Mouse (Mus musculus): ENCODE data around the gene Runx2. TPM values are rescaled to one million over a fixed set of nuclear protein-coding genes. Genes with fewer than 3 reads are reported as not detected.

Gene Runx2
- total RNA-seq, 2 experiments from 2014 or later = 7.8 to 54.9 TPM

GRCm38 (mm10) chr17:44631577-44631976 lies 183.0 kb downstream of the Runx2 start:
- no peak; the same call in 1 of the 2 replicates for ATAC-seq (replicated peaks; ENCODE audit: poor library complexity)

GRCm38 (mm10) chr17:44627317-44627716 lies 187.3 kb downstream of the Runx2 start:
- ATAC-seq (replicated peaks; ENCODE audit: poor library complexity) = no peak

- no peak for ATAC-seq (replicated peaks; ENCODE audit: poor library complexity)
These were observed 190.9 kb downstream of the Runx2 start for GRCm38 (mm10) chr17:44623707-44624106.

- no peak for ATAC-seq (replicated peaks; ENCODE audit: poor library complexity)
These were observed 191.3 kb downstream of the Runx2 start for GRCm38 (mm10) chr17:44623271-44623670.

- peak; percentile 43 for ATAC-seq (replicated peaks; ENCODE audit: poor library complexity)
These were observed 194.1 kb downstream of the Runx2 start for GRCm38 (mm10) chr17:44620456-44620855.

GRCm38 (mm10) chr17:44618691-44619090 lies 195.9 kb downstream of the Runx2 start:
- no peak for ATAC-seq (replicated peaks; ENCODE audit: poor library complexity)

GRCm38 (mm10) chr17:44618175-44618574 lies 196.4 kb downstream of the Runx2 start:
- no peak for ATAC-seq (replicated peaks; ENCODE audit: poor library complexity)

- ATAC-seq (replicated peaks; ENCODE audit: poor library complexity) = no peak
These were observed 196.9 kb downstream of the Runx2 start for GRCm38 (mm10) chr17:44617741-44618140.

GRCm38 (mm10) chr17:44613716-44614715 lies 200.6 kb downstream of the Runx2 start:
- ATAC-seq (replicated peaks; ENCODE audit: poor library complexity) = peak; percentile 77

- ATAC-seq (replicated peaks; ENCODE audit: poor library complexity) = no peak
These were observed 202.0 kb downstream of the Runx2 start for GRCm38 (mm10) chr17:44612641-44613040.

GRCm38 (mm10) chr17:44612002-44612401 lies 202.6 kb downstream of the Runx2 start:
- no peak for ATAC-seq (replicated peaks; ENCODE audit: poor library complexity)

- no peak for ATAC-seq (replicated peaks; ENCODE audit: poor library complexity)
These were observed 203.1 kb downstream of the Runx2 start for GRCm38 (mm10) chr17:44611543-44611942.

- ATAC-seq (replicated peaks; ENCODE audit: poor library complexity) = no peak
These were observed 203.8 kb downstream of the Runx2 start for GRCm38 (mm10) chr17:44610828-44611227.

GRCm38 (mm10) chr17:44609897-44610641 lies 204.5 kb downstream of the Runx2 start:
- no peak for ATAC-seq (replicated peaks; ENCODE audit: poor library complexity)

- no peak for ATAC-seq (replicated peaks; ENCODE audit: poor library complexity)
These were observed 205.2 kb downstream of the Runx2 start for GRCm38 (mm10) chr17:44609356-44609755.

- no peak for ATAC-seq (replicated peaks; ENCODE audit: poor library complexity)
These were observed 205.7 kb downstream of the Runx2 start for GRCm38 (mm10) chr17:44608907-44609306.

GRCm38 (mm10) chr17:44607383-44607782 lies 207.2 kb downstream of the Runx2 start:
- ATAC-seq (replicated peaks; ENCODE audit: poor library complexity) = peak; percentile 72

GRCm38 (mm10) chr17:44606245-44606644 lies 208.4 kb downstream of the Runx2 start:
- ATAC-seq (replicated peaks; ENCODE audit: poor library complexity) = peak; percentile 53

GRCm38 (mm10) chr17:44605749-44606148 lies 208.8 kb downstream of the Runx2 start:
- ATAC-seq (replicated peaks; ENCODE audit: poor library complexity) = no peak

- no peak for ATAC-seq (replicated peaks; ENCODE audit: poor library complexity)
These were observed 211.4 kb downstream of the Runx2 start for GRCm38 (mm10) chr17:44603170-44603569.

GRCm38 (mm10) chr17:44601317-44602021 lies 213.1 kb downstream of the Runx2 start:
- ATAC-seq (replicated peaks; ENCODE audit: poor library complexity) = peak; percentile 53
